Mouse (Mus musculus): ENCODE measurements around the gene Hist1h4c. TPM values are rescaled to one million over a fixed set of nuclear protein-coding genes. Genes with fewer than 3 reads are reported as not detected.

The Hist1h4c gene
- polyA plus RNA-seq, 1 experiment, result 70.6 TPM

DNA sequence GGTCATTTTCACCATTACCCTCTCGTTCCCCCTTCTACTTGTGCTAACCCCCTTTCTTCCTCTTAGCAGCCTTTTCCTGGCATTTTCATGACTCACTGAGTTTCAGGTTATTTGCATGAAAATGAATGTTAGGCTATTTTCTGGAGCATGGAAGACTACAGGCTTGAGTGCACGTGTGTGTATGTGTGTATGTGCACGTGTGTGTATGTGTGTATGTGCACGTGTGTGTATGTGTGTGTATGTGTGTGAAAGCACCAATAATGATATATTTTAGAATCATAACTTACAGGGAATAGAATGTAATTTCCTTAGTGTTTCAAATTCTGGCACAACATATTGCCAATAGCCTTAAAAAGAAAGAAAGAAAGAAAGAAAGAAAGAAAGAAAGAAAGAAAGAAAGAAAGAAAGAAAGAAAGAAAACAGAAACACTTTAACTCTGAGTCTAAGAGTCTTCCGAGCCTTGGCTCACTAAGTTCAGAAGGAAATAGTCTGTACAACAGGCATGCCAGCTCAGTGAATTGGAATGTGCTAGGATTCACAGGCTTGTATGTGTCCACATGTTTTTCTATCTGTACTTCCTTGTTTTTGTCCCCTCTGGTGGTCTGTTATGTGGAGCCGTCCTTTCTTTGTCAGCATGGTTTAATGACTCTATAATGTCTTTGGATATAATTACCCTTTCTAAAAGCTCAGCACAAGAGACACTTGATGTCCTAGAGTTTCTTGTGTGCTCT lies 38.5 kb downstream of the Hist1h4c start:
- DNase-seq, result no peak
- Histone ChIP-seq H3K36me3 (ENCODE audit: control insufficient read depth, insufficient read depth, low read length) (no peaks in the 10 kb centered on the region), H3K27me3 (ENCODE audit: control insufficient read depth, insufficient read depth, low read length) (no peaks in the 10 kb centered on the region), H3K27ac (ENCODE audit: control insufficient read depth, insufficient read depth, low read length) (no peak overlapping the region), H3K4me3 (ENCODE audit: control insufficient read depth, insufficient read depth, low read length) (no peak overlapping the region), H3K4me1 (replicated peaks; ENCODE audit: control insufficient read depth, insufficient read depth, low read length) (no peaks in the 10 kb centered on the region)
- TF ChIP-seq CTCF (IDR thresholded peaks at IDR 0.05; ENCODE audit: borderline replicate concordance, control insufficient read depth, extremely low read depth, insufficient read depth, low read length, poor library complexity), result no peak
- no peak for TF ChIP-seq POLR2A (IDR thresholded peaks at IDR 0.05; ENCODE audit: control insufficient read depth, extremely low read depth, insufficient read depth, low read length, poor library complexity)
- WGBS, result 75% methylated on average over 6 of the region's 6 CpGs

Other genes with a start within 250 kb of the Hist1h4c start
- gene Btn1a1, start 232.6 kb downstream of the Hist1h4c start, polyA plus RNA-seq (2012; rRNA removed), result 0.05 and 0.15 TPM in 2 replicates
- gene Btn2a2, start 209.6 kb downstream of the Hist1h4c start, polyA plus RNA-seq (2012; rRNA removed), result 0.23 and 0.27 TPM in 2 replicates
- gene Hist1h4h, start 167.4 kb downstream of the Hist1h4c start, polyA plus RNA-seq (2012; rRNA removed), result 150 and 182 TPM in 2 replicates
- 4,070 and 5,945 TPM in 2 replicates for gene Hist1h2af, start 164.5 kb downstream of the Hist1h4c start, polyA plus RNA-seq (2012; rRNA removed)
- gene Hist1h3g, start 163.0 kb downstream of the Hist1h4c start, polyA plus RNA-seq (2012; rRNA removed), result 496 and 661 TPM in 2 replicates
- 37.8 and 51.2 TPM in 2 replicates for gene Hist1h2bh, start 155.1 kb downstream of the Hist1h4c start, polyA plus RNA-seq (2012; rRNA removed)
- gene Hist1h3f, start 154.4 kb downstream of the Hist1h4c start, polyA plus RNA-seq (2012; rRNA removed), result 72.3 and 87.8 TPM in 2 replicates
- 208 and 221 TPM in 2 replicates for gene Hist1h4f, start 146.8 kb downstream of the Hist1h4c start, polyA plus RNA-seq (2012; rRNA removed)
- 1.9 and 2.9 TPM in 2 replicates for gene Hist1h1d, start 145.2 kb downstream of the Hist1h4c start, polyA plus RNA-seq (2012; rRNA removed)
- 245 and 339 TPM in 2 replicates for gene Hist1h3e, start 136.1 kb downstream of the Hist1h4c start, polyA plus RNA-seq (2012; rRNA removed)
- gene Hist1h2ae, start 127.2 kb downstream of the Hist1h4c start, polyA plus RNA-seq (2012; rRNA removed), result 174 and 210 TPM in 2 replicates
- gene Hist1h2bg, start 127.1 kb downstream of the Hist1h4c start, polyA plus RNA-seq (2012; rRNA removed), result 523 and 578 TPM in 2 replicates
- gene Hist1h2bf, start 124.3 kb downstream of the Hist1h4c start, polyA plus RNA-seq (2012; rRNA removed), result 277 and 362 TPM in 2 replicates
- 76.8 and 109 TPM in 2 replicates for gene Hist1h2ad, start 124.1 kb downstream of the Hist1h4c start, polyA plus RNA-seq (2012; rRNA removed)
- 161 and 207 TPM in 2 replicates for gene Hist1h3d, start 122.7 kb downstream of the Hist1h4c start, polyA plus RNA-seq (2012; rRNA removed)
- gene Hist1h4d, start 116.9 kb downstream of the Hist1h4c start, polyA plus RNA-seq (2012; rRNA removed), result 115 and 120 TPM in 2 replicates
- gene Hist1h2be, start 77.3 kb downstream of the Hist1h4c start, polyA plus RNA-seq (2012; rRNA removed), result 14.4 and 19.9 TPM in 2 replicates
- gene Hist1h1e, start 75.9 kb downstream of the Hist1h4c start, polyA plus RNA-seq (2012; rRNA removed), result 9.4 and 18.5 TPM in 2 replicates
- gene Hist1h2ac, start 14.5 kb downstream of the Hist1h4c start, polyA plus RNA-seq (2012; rRNA removed), result 11.0 and 12.9 TPM in 2 replicates
- 153 and 154 TPM in 2 replicates for gene Hist1h2bc, start 14.3 kb downstream of the Hist1h4c start, polyA plus RNA-seq (2012; rRNA removed)
- 0.11 TPM in 1 of 2 replicates, not detected in the other for gene Hist1h1t, start 2.6 kb downstream of the Hist1h4c start, polyA plus RNA-seq (2012; rRNA removed)
- gene Hfe, start 12.4 kb upstream of the Hist1h4c start, polyA plus RNA-seq (2012; rRNA removed), result 9.8 and 13.5 TPM in 2 replicates
- gene Hist1h1c, start 40.4 kb upstream of the Hist1h4c start, polyA plus RNA-seq (2012; rRNA removed), result 40.9 and 48.1 TPM in 2 replicates
- gene Hist1h3c, start 47.1 kb upstream of the Hist1h4c start, polyA plus RNA-seq (2012; rRNA removed), result 377 and 602 TPM in 2 replicates
- 160 and 224 TPM in 2 replicates for gene Hist1h2bb, start 48.3 kb upstream of the Hist1h4c start, polyA plus RNA-seq (2012; rRNA removed)
- 258 and 455 TPM in 2 replicates for gene Hist1h2ab, start 52.7 kb upstream of the Hist1h4c start, polyA plus RNA-seq (2012; rRNA removed)
- 529 and 561 TPM in 2 replicates for gene Hist1h3b, start 53.8 kb upstream of the Hist1h4c start, polyA plus RNA-seq (2012; rRNA removed)
- 101 and 134 TPM in 2 replicates for gene Hist1h4b, start 58.6 kb upstream of the Hist1h4c start, polyA plus RNA-seq (2012; rRNA removed)
- 295 and 320 TPM in 2 replicates for gene Hist1h4a, start 62.8 kb upstream of the Hist1h4c start, polyA plus RNA-seq (2012; rRNA removed)
- gene Hist1h3a, start 63.9 kb upstream of the Hist1h4c start, polyA plus RNA-seq (2012; rRNA removed), result 348 and 451 TPM in 2 replicates
- gene Hist1h1a, start 65.2 kb upstream of the Hist1h4c start, polyA plus RNA-seq (2012; rRNA removed), result 18.2 and 21.2 TPM in 2 replicates
- gene Trim38, start 71.5 kb upstream of the Hist1h4c start, polyA plus RNA-seq (2012; rRNA removed), result not detected in 2 replicates
- gene Slc17a2, start 108.5 kb upstream of the Hist1h4c start, polyA plus RNA-seq (2012; rRNA removed), result 0.08 and 0.26 TPM in 2 replicates
- gene Slc17a3, start 141.0 kb upstream of the Hist1h4c start, polyA plus RNA-seq (2012; rRNA removed), result 0.05 and 0.13 TPM in 2 replicates
- gene Slc17a1, start 169.3 kb upstream of the Hist1h4c start, polyA plus RNA-seq (2012; rRNA removed), result 0.11 and 0.13 TPM in 2 replicates
- 0.16 and 0.27 TPM in 2 replicates for gene Slc17a4, start 216.6 kb upstream of the Hist1h4c start, polyA plus RNA-seq (2012; rRNA removed)
- not detected in 2 replicates for gene Hist1h2ba, start 235.7 kb upstream of the Hist1h4c start, polyA plus RNA-seq (2012; rRNA removed)
- not detected in 2 replicates for gene Hist1h2aa, start 236.0 kb upstream of the Hist1h4c start, polyA plus RNA-seq (2012; rRNA removed)